Mouse (Mus musculus) forebrain, embryonic 14.5 days (tissue): ENCODE measurements around the gene Car6. TPM values are rescaled to one million over a fixed set of nuclear protein-coding genes. Genes with fewer than 3 reads are reported as not detected.

Source experiments
- ATAC-seq: fragments of 200-750 bp; cut with Nextera tagmentation; 2 replicates; pipeline ENCODE4 v1.8.0; 2017; ENCODE audit warnings: mild to moderate bottlenecking, moderate library complexity
- DNase-seq: peaks from one replicate; pipeline ENCODE4 v3.0.0-alpha.2; 2015; ENCODE audit warnings: low spot score
- H3K27ac ChIP-seq: fragments of 300-500 bp; sonication (generic); 2 replicates; pipeline ENCODE4 v1.5.1; 2014; ENCODE audit warnings: low read depth, mild to moderate bottlenecking, control low read depth, low read length, moderate library complexity
- H3K27me3 ChIP-seq: fragments of 300-500 bp; sonication (generic); replicated peaks from 2 replicates; pipeline ENCODE4 v1.6.1; 2014; ENCODE audit warnings: low read length, control low read depth, mixed read lengths; ENCODE audit not compliant: control insufficient read depth, insufficient read depth
- H3K36me3 ChIP-seq: fragments of 300-500 bp; sonication (generic); 2 replicates; pipeline ENCODE4 v1.6.1; 2014; ENCODE audit warnings: low read length, control low read depth; ENCODE audit not compliant: control insufficient read depth, insufficient read depth
- H3K4me1 ChIP-seq: fragments of 300-500 bp; sonication (generic); 2 replicates; pipeline ENCODE4 v1.6.1; 2014; ENCODE audit warnings: antibody characterized with exemption, low read length, control low read depth; ENCODE audit not compliant: control insufficient read depth, insufficient read depth
- H3K4me2 ChIP-seq: fragments of 300-500 bp; sonication (generic); 2 replicates; pipeline ENCODE4 v1.6.1; 2014; ENCODE audit warnings: mild to moderate bottlenecking, control low read depth, low read length
- H3K4me3 ChIP-seq: fragments of 300-500 bp; sonication (generic); 2 replicates; pipeline ENCODE4 v1.5.1; 2014; ENCODE audit warnings: low read depth, low read length, control low read depth
- H3K9ac ChIP-seq: fragments of 300-500 bp; sonication (generic); 2 replicates; pipeline ENCODE4 v1.6.1; 2014; ENCODE audit warnings: mild to moderate bottlenecking, low read length, control low read depth, moderate library complexity
- H3K9me3 ChIP-seq: fragments of 300-500 bp; sonication (generic); replicated peaks from 2 replicates; pipeline ENCODE4 v1.6.1; 2016; ENCODE audit warnings: low read length, control low read depth, mixed read lengths; ENCODE audit not compliant: control insufficient read depth
- WGBS: fragments of 180-500 bp; shearing (Covaris S2); extraction: QIAGEN DNeasy Blood & Tissue Kit; methylation state at CpG from one replicate; pipeline ENCODE4 v1.1.7; 2014; 5-methylcytosine and 5-hydroxymethylcytosine counted together
- polyA plus RNA-seq: library from polyadenylated mRNA; unstranded; fragments of >200 nt; fragmentation: Nextera tagmentation; extraction: Ambion mirVana; gene quantifications from 2 replicates; pipeline ENCODE4 v1.2.1, GENCODE M21; 2014

The Car6 gene
- polyA plus RNA-seq, result not detected in 2 replicates

DNA sequence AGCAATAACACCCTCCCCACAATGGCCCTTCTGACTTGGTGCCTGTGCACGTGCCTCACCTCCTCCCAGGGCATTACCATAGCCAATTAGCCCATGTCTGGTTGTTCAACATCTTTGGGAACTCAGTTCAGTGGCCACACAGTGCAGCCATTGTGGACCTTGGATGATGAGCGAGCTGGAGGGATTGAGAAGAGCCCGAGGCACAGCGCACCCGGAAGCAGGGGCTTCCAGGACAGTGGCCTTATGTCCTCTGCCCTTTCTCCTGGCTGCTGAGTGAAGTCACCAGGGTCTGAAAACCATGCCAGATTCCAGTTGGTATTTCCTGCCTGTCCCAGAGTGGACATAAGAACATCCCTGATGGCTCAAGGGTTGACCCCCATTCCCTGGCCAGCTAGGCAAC is at the start of gene Car6:
Gene Car6 (minus strand): TSS at position 101 of the 400 bp plus-strand sequence.
- H3K4me3 ChIP-seq, result no peak within 1 kb of the TSS
- H3K9ac ChIP-seq, result no peak within 1 kb of the TSS
- no peak within 1 kb of the TSS for H3K4me2 ChIP-seq
- no peak for ATAC-seq
- DNase-seq, result no peak
- no peaks in the 10 kb centered on the region for H3K36me3 ChIP-seq
- H3K9me3 ChIP-seq, result no peaks in the 10 kb centered on the region
- no peaks in the 10 kb centered on the region for H3K4me1 ChIP-seq
- H3K27me3 ChIP-seq, result no peaks in the 10 kb centered on the region
- no peak within 1 kb of the TSS for H3K27ac ChIP-seq
- WGBS, result 66% methylated on average over 5 of the region's 5 CpGs

DNA sequence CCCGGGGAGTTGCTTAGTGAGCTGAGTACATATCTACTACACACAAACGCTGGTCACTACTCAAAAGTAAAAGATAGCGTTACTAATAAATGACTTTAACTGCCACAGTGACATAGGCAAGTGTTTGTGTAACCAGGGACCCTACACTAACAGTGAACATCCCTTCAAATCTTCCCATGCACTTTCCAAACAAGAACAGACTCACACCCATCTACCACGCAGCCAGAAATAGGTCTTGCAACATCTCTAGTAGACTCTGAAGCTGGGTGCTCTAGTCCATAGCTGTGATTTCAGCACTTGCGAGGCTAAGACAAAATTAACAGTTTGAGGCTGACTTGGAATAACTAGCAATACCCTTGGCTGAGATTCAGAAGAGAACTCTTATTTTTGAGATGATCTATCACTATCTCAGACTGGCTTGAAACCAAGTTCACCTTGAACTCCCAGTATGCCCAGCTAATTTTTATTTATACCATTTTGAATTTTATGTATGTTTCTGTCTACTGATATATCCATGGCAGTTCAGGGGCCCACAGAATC is 48.7 kb upstream of the Car6 start:
- Histone ChIP-seq H3K27me3 (no peaks in the 10 kb centered on the region), H3K27ac (no peak overlapping the region), H3K4me3 (no peak overlapping the region), H3K36me3 (peaks cover 50% of the 10 kb centered on the region), H3K9ac (no peak overlapping the region), H3K4me1 (peaks cover 10% of the 10 kb centered on the region), H3K4me2 (no peak overlapping the region), H3K9me3 (no peaks in the 10 kb centered on the region)
- DNase-seq (no peak), ATAC-seq (no peak)
- 86% methylated on average over 5 of the region's 5 CpGs for WGBS

DNA sequence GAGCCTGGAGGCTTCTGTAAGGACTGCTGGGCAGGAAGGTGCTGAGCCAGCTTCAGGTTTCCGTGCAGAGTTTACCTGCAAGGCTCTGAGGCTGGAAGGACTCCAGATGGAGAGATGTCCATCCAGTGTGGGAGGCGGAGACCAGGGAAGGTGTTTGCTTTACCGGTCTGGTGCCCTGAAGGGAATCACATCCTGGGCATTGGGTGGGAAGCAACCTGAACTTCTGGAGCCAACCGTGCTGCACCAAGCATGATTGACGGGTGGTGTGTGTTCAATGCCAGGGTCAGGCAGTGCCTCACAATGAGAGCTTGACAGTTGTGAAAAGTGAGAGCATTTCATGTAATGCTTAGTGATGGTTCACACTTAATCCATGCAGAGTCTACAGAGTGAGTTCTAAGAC is 47.8 kb upstream of the Car6 start:
- H3K4me3 ChIP-seq, result no peak overlapping the region
- H3K4me1 ChIP-seq, result peaks cover 10% of the 10 kb centered on the region
- H3K36me3 ChIP-seq, result peaks cover 59% of the 10 kb centered on the region
- H3K27ac ChIP-seq, result no peak overlapping the region
- no peaks in the 10 kb centered on the region for H3K9me3 ChIP-seq
- 71% methylated on average over 5 of the region's 5 CpGs for WGBS
- no peak overlapping the region for H3K4me2 ChIP-seq
- DNase-seq (no peak), ATAC-seq (no peak)
- no peak overlapping the region for H3K9ac ChIP-seq
- H3K27me3 ChIP-seq, result no peaks in the 10 kb centered on the region

- DNase-seq (peak; percentile 79), ATAC-seq (peak; percentile 49)
- Histone ChIP-seq H3K4me1 (peaks cover 10% of the 10 kb centered on the region), H3K27ac (no peak overlapping the region), H3K9me3 (no peaks in the 10 kb centered on the region), H3K9ac (no peak overlapping the region), H3K36me3 (peaks cover 68% of the 10 kb centered on the region), H3K27me3 (no peaks in the 10 kb centered on the region), H3K4me3 (no peak overlapping the region), H3K4me2 (no peak overlapping the region)
- WGBS, result 51% methylated on average over 5 of the region's 5 CpGs
Measured at GRCm38 (mm10) chr4:150248009-150248408, 46.9 kb upstream of the Car6 start.

- no peaks in the 10 kb centered on the region for H3K27me3 ChIP-seq
- peaks cover 87% of the 10 kb centered on the region for H3K36me3 ChIP-seq
- WGBS, result 86% methylated on average over 2 of the region's 2 CpGs
- no peaks in the 10 kb centered on the region for H3K9me3 ChIP-seq
- no peak overlapping the region for H3K4me3 ChIP-seq
- no peak for ATAC-seq
- no peak overlapping the region for H3K27ac ChIP-seq
- H3K4me2 ChIP-seq, result no peak overlapping the region
- DNase-seq, result no peak
- H3K4me1 ChIP-seq, result peaks cover 6% of the 10 kb centered on the region
- no peak overlapping the region for H3K9ac ChIP-seq
Measured at GRCm38 (mm10) chr4:150245876-150246275, 44.7 kb upstream of the Car6 start.

- Histone ChIP-seq H3K9me3 (no peaks in the 10 kb centered on the region), H3K27ac (no peak overlapping the region), H3K9ac (no peak overlapping the region), H3K4me3 (no peak overlapping the region), H3K4me2 (no peak overlapping the region), H3K36me3 (peaks cover 75% of the 10 kb centered on the region), H3K27me3 (no peaks in the 10 kb centered on the region), H3K4me1 (peaks cover 16% of the 10 kb centered on the region)
- no peak for ATAC-seq
- WGBS, result 76% methylated on average over 5 of the region's 5 CpGs
- DNase-seq, result no peak
Measured at GRCm38 (mm10) chr4:150242745-150243144, 41.6 kb upstream of the Car6 start.

GRCm38 (mm10) chr4:150241708-150242107 is 40.6 kb upstream of the Car6 start:
- no peak for ATAC-seq
- WGBS, result 23% methylated on average over 4 of the region's 4 CpGs
- Histone ChIP-seq H3K9ac (no peak overlapping the region), H3K27ac (no peak overlapping the region), H3K4me1 (peaks cover 16% of the 10 kb centered on the region), H3K27me3 (no peaks in the 10 kb centered on the region), H3K4me2 (no peak overlapping the region), H3K9me3 (no peaks in the 10 kb centered on the region), H3K36me3 (peaks cover 65% of the 10 kb centered on the region), H3K4me3 (no peak overlapping the region)
- DNase-seq, result no peak

- H3K27me3 ChIP-seq, result no peaks in the 10 kb centered on the region
- ATAC-seq (no peak), DNase-seq (no peak)
- no peaks in the 10 kb centered on the region for H3K9me3 ChIP-seq
- peaks cover 52% of the 10 kb centered on the region for H3K36me3 ChIP-seq
- WGBS, result 71% methylated on average over 1 of the region's 1 CpGs
- peaks cover 16% of the 10 kb centered on the region for H3K4me1 ChIP-seq
- no peak overlapping the region for H3K9ac ChIP-seq
- H3K27ac ChIP-seq, result no peak overlapping the region
- H3K4me2 ChIP-seq, result no peak overlapping the region
- H3K4me3 ChIP-seq, result no peak overlapping the region
Measured at GRCm38 (mm10) chr4:150240381-150240886, 39.3 kb upstream of the Car6 start.

GRCm38 (mm10) chr4:150239951-150240368 is 38.8 kb upstream of the Car6 start:
- Histone ChIP-seq H3K9ac (no peak overlapping the region), H3K4me2 (peak overlapping the region; percentile 91), H3K4me3 (no peak overlapping the region), H3K27ac (no peak overlapping the region), H3K9me3 (no peaks in the 10 kb centered on the region), H3K27me3 (no peaks in the 10 kb centered on the region), H3K36me3 (peaks cover 48% of the 10 kb centered on the region), H3K4me1 (peaks cover 17% of the 10 kb centered on the region)
- 3% methylated on average over 6 of the region's 6 CpGs for WGBS
- no peak for ATAC-seq
- peak; percentile 95 for DNase-seq
